Mouse (Mus musculus) erythroid progenitor cell, adult 5-6 weeks (primary cell): ENCODE data around the gene Elmo1. TPM values are rescaled to one million over a fixed set of nuclear protein-coding genes. Genes with fewer than 3 reads are reported as not detected.
A peak's percentile ranks its signal among the peaks of the same experiment; 100 is the strongest.

Source experiments
- ATAC-seq: replicated peaks from 2 replicates; pipeline ENCODE4 v1.8.0; 2016; ENCODE audit warnings: moderate number of reproducible peaks, mild to moderate bottlenecking, moderate TSS enrichment, inconsistent platforms; ENCODE audit not compliant: poor library complexity, low FRiP score, severe bottlenecking
- total RNA-seq, 2 experiments: library from RNA; stranded (forward) in 1 of 2; stranded (reverse) in 1 of 2; fragments of 150-400 nt in 1 of 2; fragments of 186-747, 209-891 nt in 1 of 2; gene quantifications; 2 replicates each; pipeline versions ENCODE4 v1.2.3 to v1.2.4; 2015 to 2017; ENCODE audit warnings: low replicate concordance in 2 of 2

Gene Elmo1
- total RNA-seq (2015; ENCODE audit: low replicate concordance) (20.5 and 20.9 TPM in 2 replicates), total RNA-seq (2017; ENCODE audit: low replicate concordance) (5.7 and 9.6 TPM in 2 replicates)

DNA sequence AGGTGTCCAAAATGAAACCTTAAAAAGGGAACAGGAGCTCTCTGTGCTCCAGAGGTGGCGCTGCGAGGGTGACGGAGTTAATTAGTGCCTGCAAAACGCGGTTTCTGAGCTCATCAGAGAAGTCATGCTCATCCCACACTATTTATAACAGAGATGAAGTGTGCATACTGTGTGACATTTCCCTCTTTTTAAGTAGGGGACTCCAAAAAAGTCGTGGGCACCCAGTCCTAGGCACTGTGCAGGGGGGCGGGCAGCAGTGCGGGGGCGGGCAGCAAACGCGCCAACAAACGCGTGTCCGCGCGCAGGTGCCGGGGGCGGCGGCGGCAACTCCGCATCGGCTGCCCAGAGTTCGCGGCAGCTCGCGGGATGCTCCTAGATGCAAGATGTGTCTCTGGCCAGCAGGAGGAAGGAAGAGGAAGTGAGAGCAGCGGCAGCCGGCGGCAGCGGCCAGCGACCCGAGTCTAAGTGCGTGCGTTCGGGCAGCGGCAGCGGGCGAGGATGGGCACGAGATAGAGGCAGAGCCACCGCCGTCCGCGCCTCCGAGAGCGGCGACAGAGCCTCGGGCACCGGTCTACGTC lies at the start of gene Elmo1:
Gene Elmo1, plus strand, starts transcription at position 464 of the 578 bp plus-strand sequence.
- 0 out of 2 replicates have a peak, but pooled peaks have one; percentile 36 for ATAC-seq

DNA sequence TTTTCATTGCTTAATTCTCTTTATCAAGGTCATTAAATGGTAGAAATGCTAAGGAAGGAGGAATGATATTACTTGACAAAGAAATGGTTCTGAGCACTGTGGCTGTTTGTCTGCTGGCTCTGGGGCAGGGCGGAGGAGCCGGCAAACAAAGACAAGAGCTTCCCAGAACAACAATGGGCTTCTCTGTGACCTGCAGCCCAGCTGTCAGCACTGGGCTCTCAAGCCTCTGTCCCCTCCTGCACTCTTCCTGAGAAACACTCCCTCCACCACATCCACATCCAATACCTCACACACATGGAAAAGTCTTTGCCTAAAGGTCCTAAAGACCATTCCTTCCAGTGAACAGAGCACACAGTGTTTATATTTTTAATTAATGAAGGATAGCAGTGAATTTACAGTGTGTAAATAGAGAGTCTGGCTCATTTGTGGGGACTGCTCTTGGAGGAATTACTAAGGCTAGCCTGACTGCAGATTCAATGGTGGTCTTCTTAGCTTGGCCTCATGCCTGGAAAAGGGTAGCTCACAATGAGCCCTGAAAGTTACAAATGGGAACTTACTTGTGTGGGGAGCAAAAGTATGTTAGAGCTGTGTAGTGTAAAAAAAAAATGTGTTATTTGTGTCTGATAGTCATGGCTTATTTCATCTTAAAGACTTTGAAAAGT lies 49.1 kb upstream of the Elmo1 start:
- ATAC-seq = no peak

DNA sequence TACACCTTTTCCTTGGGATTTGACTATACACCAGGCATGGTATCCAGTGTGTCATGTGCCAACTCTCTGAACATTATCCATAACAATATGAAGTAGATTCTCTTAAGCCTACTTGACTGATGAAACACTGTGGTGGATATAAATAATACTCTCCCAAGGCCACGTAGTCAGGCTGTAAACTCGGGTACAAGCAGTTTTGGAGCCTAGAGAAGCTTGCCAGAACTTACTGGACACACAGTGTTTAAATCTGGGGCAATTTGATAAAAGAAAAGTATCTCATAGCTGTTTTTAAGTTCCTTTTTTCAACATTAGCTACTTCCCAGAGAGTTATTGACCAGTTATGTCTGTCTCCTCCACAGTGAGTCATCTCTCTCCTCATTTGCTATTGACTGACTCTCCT lies 47.5 kb upstream of the Elmo1 start:
- no peak for ATAC-seq

DNA sequence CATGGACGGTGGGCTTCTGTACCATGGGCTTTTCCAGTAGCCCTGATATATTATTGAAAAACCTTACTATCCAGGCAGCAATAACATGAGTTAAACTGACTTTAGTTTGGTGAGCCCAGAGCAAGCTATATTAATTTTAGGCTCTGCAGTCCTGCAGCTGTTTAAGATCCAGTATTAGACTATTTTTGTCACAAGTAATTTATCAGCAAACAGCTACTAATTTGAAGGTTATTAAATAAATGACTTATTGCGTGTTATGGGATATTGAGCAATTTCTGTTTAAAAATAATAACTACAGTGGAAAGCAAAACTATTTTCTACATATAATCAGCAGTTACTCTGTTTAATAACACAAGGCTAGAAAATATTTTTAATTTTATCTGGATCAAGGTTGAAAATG lies 45.0 kb upstream of the Elmo1 start:
- no peak for ATAC-seq

DNA sequence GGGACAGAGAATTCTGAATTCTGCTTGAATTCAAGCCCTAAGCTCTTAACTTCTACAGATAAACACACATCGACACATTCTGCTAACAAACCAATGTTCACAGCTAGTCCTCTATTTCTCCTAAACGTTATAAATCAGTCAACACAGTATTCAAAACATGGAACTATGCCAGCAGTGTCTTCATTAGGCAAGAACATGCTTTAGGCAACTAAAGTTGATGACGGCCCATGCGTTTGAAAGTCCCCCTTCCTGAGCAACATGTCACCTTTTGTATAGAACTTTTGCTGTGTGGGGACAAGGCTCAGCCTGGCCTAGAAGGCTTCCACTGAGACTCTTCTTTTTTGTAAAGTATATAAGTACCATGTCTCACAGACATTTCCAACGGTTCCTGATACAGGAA lies 44.6 kb upstream of the Elmo1 start:
- no peak for ATAC-seq

DNA sequence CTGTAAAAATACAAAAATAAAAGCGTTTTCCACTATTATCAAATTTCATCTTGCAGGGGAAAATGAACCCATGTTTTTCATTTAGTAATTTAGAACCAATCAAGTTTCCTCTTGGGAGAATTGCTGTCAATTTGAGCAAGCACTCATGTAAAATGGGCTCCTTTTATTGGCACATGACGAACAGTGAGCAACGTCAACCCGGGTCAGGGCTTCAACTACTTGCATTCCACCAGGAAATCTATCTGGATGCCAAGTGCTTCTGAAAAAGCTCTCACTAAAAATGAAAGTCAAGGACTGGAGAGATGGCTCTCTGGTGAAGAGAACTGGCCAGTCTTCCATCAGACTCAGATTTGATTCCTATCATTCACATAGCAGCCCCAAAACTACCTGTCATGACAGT lies 44.0 kb upstream of the Elmo1 start:
- ATAC-seq = no peak

DNA sequence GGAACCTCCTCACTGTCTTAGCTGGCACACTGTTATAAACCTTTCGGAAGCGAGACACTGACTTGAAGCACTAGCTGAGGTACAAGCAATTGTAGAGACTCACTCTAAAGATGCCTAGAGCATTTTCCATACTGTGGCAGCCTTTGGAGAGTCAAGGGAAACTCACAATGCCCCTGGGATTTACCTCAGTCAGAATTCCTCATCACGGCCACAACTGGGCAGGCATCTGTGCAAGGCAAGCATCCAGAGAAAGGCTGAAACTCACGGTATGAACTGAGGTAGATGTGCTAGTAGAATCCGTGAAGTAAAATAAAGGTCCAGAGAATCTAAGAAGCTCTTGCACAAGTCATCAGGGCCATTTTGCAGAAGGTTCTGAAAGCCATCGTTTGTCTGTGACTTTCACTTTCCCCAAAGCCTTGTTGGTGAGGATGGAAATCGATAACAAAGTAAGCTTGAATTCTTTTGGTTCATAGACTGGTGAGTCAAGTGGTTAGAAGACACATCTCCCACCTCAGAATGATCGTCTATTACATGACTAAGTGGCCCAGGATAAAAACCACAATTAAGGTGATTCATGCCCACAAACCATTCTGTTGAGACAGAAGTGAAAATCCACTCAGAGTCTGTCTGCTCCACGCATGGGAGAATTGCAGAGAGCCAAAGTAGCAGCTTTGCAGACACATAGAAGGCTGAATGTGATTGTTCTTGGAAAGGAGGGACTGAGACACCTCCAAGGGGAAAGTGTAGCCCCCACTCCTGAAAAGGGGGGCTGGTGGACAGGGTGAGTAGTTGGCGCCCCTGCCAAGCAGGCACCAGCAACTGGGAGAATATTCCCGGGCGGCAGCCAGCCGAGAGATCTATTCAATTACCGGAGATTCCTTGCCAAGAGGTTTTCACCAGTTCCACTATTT lies 42.2 kb upstream of the Elmo1 start:
- no peak for ATAC-seq

DNA sequence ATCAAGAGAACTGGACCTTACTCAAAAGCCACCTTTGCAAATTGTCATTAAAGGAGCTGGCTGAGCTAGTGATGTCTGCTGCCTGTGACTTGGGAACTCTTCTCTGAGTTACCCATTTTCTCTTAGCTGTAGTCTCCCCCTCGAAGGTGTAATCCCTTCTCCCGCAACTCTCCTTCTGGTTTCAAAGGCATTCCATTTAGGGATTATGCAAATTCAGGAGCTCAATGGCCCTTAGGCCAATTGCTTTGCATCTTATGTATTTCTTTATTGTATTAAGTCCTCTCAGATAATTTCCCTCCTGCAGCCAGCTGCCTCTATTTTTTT lies 41.6 kb upstream of the Elmo1 start:
- ATAC-seq = no peak

DNA sequence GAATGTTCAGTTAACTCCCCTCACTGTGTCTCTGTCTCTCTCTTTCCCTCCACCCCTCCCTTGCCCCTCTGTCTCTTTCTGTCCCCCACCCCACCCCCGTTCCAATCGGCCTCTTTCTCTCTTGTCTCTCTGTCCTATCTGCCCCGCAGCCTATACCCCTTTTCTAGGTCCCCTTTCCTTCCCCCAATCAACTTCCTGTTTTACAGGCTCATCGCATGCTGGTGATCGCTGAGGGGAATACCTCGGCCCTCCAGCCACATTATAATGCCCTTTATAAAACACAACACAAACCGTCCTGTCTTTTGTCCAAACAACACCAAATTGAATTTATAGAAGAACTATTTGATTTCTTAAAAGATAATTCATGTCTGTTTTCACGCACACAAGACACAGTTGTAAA lies 40.7 kb upstream of the Elmo1 start:
- no peak for ATAC-seq

DNA sequence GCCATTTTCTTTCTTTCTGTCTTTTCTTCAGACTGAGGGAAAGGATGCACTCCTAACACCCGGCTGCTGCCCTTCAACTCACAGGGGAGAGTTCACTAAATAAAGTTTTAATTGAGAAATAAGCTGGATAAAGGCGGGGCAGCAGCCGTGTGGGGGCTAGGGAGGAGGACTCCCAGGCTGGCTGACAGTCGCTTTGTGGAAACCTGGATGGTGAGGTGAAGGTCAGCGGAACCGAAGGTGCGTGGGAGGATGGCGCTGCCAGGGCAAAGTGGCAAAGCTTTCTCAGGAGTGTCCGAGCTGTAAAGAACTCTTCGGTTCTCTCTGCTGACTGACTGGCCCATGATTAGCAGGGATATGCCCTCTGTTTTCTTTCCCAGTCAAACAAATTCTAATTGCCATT lies 40.2 kb upstream of the Elmo1 start:
- no peak for ATAC-seq

DNA sequence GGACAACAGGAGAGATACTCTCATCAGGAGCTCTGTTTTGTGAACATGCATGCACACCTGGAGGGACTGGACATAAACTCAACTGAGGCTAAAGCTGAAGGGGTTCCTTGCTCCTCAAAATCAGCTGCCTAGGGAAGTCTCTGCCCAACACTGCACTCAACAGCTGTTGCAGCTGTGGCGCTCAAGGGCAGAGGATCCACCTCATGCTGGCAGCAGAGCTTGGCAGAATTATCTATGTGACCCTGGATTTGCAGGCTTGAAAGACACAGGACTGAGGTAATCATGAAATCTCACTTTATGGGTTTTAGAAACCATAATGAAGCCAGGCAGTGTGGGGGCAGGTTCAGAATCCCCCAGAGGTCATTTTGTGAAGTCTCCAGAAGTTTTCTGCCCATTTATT lies 32.5 kb upstream of the Elmo1 start:
- ATAC-seq = no peak

DNA sequence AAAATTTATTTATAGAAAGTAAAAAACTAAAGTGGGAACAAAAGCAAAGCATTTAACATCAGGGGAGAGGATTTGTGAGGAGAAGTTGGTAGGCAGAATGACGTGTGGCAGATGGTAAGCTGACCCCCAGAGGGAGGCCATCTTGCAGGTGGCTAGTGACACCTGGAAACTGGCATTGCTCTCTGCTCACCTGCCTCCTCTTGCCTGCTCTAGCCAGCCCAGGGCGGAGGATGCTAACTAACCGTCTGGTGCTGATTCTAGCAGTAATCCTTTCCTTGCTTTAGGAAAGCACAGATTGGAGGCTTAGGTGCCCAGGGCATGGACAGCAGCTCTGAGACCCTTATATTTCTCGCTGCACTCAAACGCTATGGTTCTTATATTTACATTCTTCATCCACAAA lies 29.4 kb upstream of the Elmo1 start:
- ATAC-seq = no peak

DNA sequence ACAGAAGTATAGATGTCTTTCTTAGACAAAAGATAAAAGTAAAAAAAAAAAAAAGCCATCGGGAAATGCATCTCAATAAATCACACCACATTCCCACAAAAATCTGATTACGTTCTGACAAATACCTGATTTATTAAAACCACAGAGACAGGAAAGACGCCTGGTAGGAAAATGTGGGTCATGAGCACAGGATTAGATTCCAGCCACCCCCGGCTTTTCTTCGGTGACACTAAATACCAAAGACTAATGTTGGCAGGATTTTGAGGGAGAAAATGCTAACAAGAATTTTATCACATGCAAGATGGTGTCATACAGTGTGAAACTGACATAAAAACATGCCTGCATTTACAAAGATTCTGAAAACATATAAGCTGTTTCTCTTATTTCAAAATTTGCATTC lies 27.1 kb upstream of the Elmo1 start:
- ATAC-seq = no peak

DNA sequence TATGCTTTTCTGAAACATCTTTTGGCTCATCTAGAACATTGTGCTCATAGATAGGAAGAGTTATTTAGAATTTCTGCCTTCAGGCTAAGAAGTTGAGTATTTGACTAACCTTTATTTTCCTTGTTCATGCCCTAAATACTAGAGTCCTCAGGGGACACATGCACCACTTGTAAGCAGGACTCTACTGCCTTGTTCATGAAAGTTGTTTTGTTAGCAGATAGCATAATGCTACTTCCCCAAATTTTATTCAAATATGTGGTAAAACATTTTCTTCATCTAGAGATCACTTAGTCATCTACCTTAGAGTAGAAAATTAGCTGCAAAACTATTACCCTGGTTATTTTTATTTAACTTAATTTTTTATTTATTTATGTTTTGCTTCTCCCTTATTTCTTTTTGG lies 18.4 kb upstream of the Elmo1 start:
- no peak for ATAC-seq

DNA sequence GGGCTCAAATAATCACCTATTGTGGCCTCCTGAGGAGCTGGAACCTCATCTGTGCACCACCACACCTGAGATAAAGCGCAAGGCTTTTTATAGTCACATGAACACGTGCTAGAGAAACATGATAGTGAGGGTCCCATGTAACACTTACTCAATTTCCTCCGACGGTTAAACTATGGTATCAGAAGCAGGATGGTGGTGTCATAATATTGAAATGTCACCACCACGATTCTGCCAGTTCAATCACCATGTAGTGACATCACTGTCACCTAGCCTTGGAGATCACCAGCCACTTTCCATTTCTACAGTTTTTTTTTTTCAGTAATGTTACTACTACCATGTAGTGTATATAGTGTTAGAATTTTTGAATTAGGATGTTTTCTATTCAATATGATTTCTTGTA lies 17.4 kb upstream of the Elmo1 start:
- ATAC-seq = no peak

DNA sequence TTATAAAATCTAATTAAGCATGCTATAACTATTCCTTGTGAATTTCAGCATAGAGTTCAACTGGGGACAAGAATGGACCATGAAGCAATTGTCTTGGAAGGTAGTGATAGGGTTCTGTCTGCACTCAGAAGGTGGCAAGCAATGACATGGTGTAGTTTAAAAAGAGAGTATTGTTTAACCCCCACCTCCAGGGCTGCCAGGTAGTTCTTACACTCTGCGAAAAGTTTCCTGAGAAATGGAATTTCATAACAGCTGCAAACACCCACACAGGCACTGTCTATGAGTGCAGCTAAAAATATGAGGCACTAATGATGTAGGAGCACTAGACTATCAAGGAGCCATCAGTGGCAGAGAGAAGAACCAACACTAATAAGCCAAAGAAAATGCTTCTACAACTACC lies 13.9 kb upstream of the Elmo1 start:
- no peak for ATAC-seq

DNA sequence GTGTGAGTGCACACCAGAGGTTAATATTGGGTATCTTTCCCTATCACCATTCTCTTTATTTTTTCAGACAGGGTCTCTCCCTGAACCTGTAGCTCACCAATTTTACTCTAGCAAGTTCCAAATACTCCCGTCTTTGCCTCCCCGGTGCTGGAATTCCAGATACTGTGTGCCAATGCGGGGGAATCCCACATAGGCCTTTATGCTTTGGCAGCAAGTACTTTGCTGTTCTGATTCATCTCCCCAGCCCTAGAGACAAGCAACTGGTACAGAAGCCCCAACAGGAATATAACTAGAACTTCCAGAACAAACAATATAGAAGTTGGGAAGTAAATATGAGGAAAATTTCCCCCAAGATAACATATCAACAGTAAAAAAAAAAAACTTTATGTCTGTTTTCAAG lies 13.2 kb upstream of the Elmo1 start:
- no peak for ATAC-seq

DNA sequence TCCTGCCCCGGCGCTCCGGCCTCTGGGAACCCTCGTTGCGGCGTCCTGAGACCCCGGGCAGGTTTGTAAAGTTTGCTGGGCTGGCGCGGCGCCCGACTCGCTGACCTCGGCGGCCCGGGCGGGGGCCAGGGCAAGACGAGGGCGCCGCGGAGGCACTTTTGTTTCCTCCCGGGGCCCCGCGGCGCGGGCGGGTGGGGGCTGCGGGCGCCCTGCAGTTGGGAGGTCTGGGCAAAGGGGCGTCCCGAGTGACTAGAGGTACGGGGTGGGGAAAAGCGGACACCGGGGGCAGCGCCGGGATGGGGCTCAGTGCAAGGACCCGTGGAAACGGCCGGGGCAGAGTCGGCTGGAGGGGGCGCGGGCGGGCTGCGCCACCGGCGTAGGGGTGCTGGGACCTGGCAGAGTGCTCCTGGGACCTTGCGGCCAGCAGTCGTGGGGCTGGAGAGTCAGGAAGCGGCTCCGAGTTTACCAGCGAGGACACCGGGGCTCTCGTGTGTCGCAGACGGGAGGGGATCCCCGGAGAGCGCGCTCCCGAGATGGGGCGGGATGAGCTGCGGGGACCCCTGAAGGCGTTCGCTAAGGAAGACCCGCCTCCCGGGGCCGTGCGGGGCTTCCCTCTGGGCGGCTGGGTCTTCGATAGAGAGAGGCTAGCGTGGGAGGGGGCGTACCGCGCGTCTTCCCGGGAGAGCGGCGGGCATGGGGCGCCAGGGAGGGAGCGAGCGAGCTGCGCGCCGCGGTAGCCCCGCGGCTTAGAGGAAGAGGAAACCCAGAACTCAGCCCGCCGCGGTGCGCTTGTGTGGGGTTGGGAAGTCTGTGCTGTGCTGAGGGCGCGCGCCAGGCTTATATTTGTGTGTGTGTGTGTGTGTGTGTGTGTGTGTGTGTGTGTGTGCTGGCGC lies 561 bp downstream of the Elmo1 start:
- no peak for ATAC-seq

DNA sequence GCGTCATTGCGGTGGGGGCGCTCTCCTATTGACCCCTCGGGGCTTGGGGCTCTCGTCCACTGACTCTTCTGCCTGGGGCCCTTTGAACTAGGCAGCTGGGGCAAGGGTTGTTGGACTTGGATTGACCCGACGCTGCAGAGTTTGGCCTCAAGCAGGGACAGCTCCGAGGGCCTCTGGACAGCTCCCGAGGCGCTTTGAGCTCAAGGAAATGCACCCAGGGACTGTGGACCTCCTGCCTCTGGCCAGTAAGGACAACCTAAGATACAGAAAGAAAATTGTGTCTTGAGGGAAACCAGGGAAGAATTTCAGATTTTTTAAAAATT lies 1.2 kb downstream of the Elmo1 start:
- no peak for ATAC-seq

DNA sequence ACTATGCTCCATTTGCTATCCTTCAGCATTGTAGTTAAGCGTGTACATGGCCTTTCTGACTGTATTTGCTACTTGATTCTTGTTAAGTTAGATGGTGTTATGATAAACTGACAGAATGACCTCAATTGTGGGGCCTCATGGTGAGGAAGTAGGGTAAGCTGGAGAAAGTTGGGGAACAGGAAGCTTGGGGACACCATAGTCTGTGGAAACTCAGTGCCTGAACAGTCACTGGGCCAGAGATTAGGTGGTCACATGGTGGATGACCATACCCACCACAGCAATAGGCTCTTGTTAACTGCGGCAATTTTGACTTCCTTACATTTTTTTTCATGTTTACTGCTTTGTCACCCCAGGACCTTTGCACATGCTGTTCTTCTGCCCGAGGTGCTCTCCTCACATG lies 1.9 kb downstream of the Elmo1 start:
- ATAC-seq = no peak
